18 mouse cellular contexts compared by ENCODE assay signal in genomic region chr11:43470881-43471820, GRCm38 (mm10). TPM values are rescaled to one million over a fixed set of nuclear protein-coding genes. Genes with fewer than 3 reads are reported as not detected.
A peak's percentile ranks its signal among the peaks of the same experiment; 100 is the strongest.
DNase-seq lines count a peak whose midpoint lies in the region; ATAC-seq and TF ChIP-seq lines count a peak whose summit lies in the region.
"Had no signal": no experiment of that assay in that cellular context is flagged by ENCODE, and none has a peak within 500 bp of the region (broad histone marks: within the 10 kb centered on the region; RNA-seq: fewer than 3 reads in every experiment).

No protein-coding gene starts in this region.

- no peak for TF ChIP-seq CTCF in kidney, postnatal 0 days (IDR thresholded peaks at IDR 0.05; ENCODE audit: low read depth)

- ATAC-seq in heart, embryonic 15.5 days (replicated peaks; ENCODE audit: insufficient number of reproducible peaks, insufficient read depth, low FRiP score, low read depth): no peak
- no peak for ATAC-seq in heart, embryonic 11.5 days (replicated peaks; ENCODE audit: insufficient number of reproducible peaks, low FRiP score, low TSS enrichment)
- no peak for ATAC-seq in kidney, postnatal 0 days (replicated peaks; ENCODE audit: low FRiP score, low read depth)
- no peak for ATAC-seq in midbrain, embryonic 13.5 days
- ATAC-seq: intestine, embryonic 15.5 days; liver, postnatal 0 days had no signal

- no peak overlapping the region for H3K4me2 ChIP-seq in heart, embryonic 15.5 days
- no peak overlapping the region for H3K4me2 ChIP-seq in heart, embryonic 11.5 days
- H3K4me2 ChIP-seq in kidney, postnatal 0 days (ENCODE audit: low read length): no peak overlapping the region
- no peak overlapping the region for H3K4me2 ChIP-seq in midbrain, embryonic 13.5 days (replicated peaks)
- H3K4me2 ChIP-seq: hindbrain, embryonic 14.5 days; intestine, embryonic 15.5 days; limb, embryonic 15.5 days; stomach, embryonic 15.5 days had no signal

- no peaks in the 10 kb centered on the region for H3K36me3 ChIP-seq in heart, embryonic 15.5 days
- no peaks in the 10 kb centered on the region for H3K36me3 ChIP-seq in heart, embryonic 11.5 days (ENCODE audit: control insufficient read depth, insufficient read depth, low read length)
- H3K36me3 ChIP-seq in kidney, postnatal 0 days (ENCODE audit: insufficient read depth, low read length): no peaks in the 10 kb centered on the region
- H3K36me3 ChIP-seq in midbrain, embryonic 10.5 days: no peaks in the 10 kb centered on the region
- H3K36me3 ChIP-seq in midbrain, embryonic 13.5 days: no peaks in the 10 kb centered on the region
- H3K36me3 ChIP-seq: embryonic facial prominence, embryonic 10.5 days; intestine, embryonic 15.5 days; limb, embryonic 15.5 days; stomach, embryonic 15.5 days had no signal

- H3K27ac ChIP-seq in heart, embryonic 15.5 days: peak overlapping the region; percentile 43; the same call in 1 of the 2 replicates
- H3K27ac ChIP-seq in heart, embryonic 11.5 days (ENCODE audit: low read depth, low read length): no peak overlapping the region
- peak overlapping the region; percentile 85 for H3K27ac ChIP-seq in kidney, postnatal 0 days
- H3K27ac ChIP-seq in midbrain, embryonic 10.5 days (replicated peaks): no peak overlapping the region
- no peak overlapping the region for H3K27ac ChIP-seq in midbrain, embryonic 13.5 days
- H3K27ac ChIP-seq: embryonic facial prominence, embryonic 10.5 days; hindbrain, embryonic 14.5 days; limb, embryonic 15.5 days had no signal

- peak; percentile 79 for DNase-seq in kidney, postnatal 0 days (ENCODE audit: low spot score)
- DNase-seq in kidney, adult 11 months: no peak
- DNase-seq in midbrain, embryonic 10.5 days (ENCODE audit: low spot score): peak; percentile 10
- DNase-seq in right cerebral cortex, postnatal 14 days: no peak
- DNase-seq: adrenal gland, adult 8-10 months; cerebellum, adult 9-10 months; liver, postnatal 0 days; midbrain, embryonic 14.5 days; thymus, adult 18-20 months had no signal

- WGBS in heart, embryonic 15.5 days: 71% methylated on average over 6 of the region's 6 CpGs
- 71% methylated on average over 6 of the region's 6 CpGs for WGBS in heart, embryonic 11.5 days (ENCODE audit: insufficient replicate concordance)
- 54% methylated on average over 6 of the region's 6 CpGs for WGBS in kidney, postnatal 0 days
- WGBS in midbrain, embryonic 10.5 days: 76% methylated on average over 6 of the region's 6 CpGs
- WGBS in midbrain, embryonic 13.5 days: 70% methylated on average over 6 of the region's 6 CpGs

- H3K4me3 ChIP-seq in heart, embryonic 15.5 days: no peak overlapping the region
- no peak overlapping the region for H3K4me3 ChIP-seq in heart, embryonic 11.5 days (ENCODE audit: low read depth, low read length)
- no peak overlapping the region for H3K4me3 ChIP-seq in kidney, postnatal 0 days (replicated peaks; ENCODE audit: low read depth, low read length)
- H3K4me3 ChIP-seq in midbrain, embryonic 10.5 days: no peak overlapping the region
- H3K4me3 ChIP-seq in midbrain, embryonic 13.5 days (replicated peaks): no peak overlapping the region
- H3K4me3 ChIP-seq: embryonic facial prominence, embryonic 10.5 days; intestine, embryonic 15.5 days; limb, embryonic 15.5 days; myocyte; stomach, embryonic 15.5 days had no signal

- H3K9me3 ChIP-seq in heart, embryonic 15.5 days (replicated peaks): no peaks in the 10 kb centered on the region
- no peaks in the 10 kb centered on the region for H3K9me3 ChIP-seq in heart, embryonic 11.5 days (replicated peaks; ENCODE audit: control insufficient read depth, low read length)
- no peaks in the 10 kb centered on the region for H3K9me3 ChIP-seq in kidney, postnatal 0 days (replicated peaks; ENCODE audit: low read length)
- no peaks in the 10 kb centered on the region for H3K9me3 ChIP-seq in midbrain, embryonic 10.5 days (replicated peaks)
- H3K9me3 ChIP-seq in midbrain, embryonic 13.5 days: no peaks in the 10 kb centered on the region
- H3K9me3 ChIP-seq: embryonic facial prominence, embryonic 10.5 days; intestine, embryonic 15.5 days; limb, embryonic 15.5 days; stomach, embryonic 15.5 days had no signal

- H3K4me1 ChIP-seq in heart, embryonic 15.5 days (replicated peaks): peaks cover 14% of the 10 kb centered on the region
- no peaks in the 10 kb centered on the region; the same call in 1 of the 2 replicates for H3K4me1 ChIP-seq in heart, embryonic 11.5 days (ENCODE audit: control insufficient read depth, insufficient read depth, low read length)
- peaks cover 4% of the 10 kb centered on the region for H3K4me1 ChIP-seq in kidney, postnatal 0 days (replicated peaks; ENCODE audit: insufficient read depth, low read length)
- peaks cover 15% of the 10 kb centered on the region for H3K4me1 ChIP-seq in midbrain, embryonic 10.5 days
- H3K4me1 ChIP-seq in midbrain, embryonic 13.5 days (replicated peaks): peaks cover 17% of the 10 kb centered on the region

- H3K9ac ChIP-seq in heart, embryonic 15.5 days: no peak overlapping the region
- H3K9ac ChIP-seq in heart, embryonic 11.5 days (ENCODE audit: low read depth, low read length): no peak overlapping the region
- no peak overlapping the region for H3K9ac ChIP-seq in kidney, postnatal 0 days (ENCODE audit: low read depth, low read length)
- no peak overlapping the region for H3K9ac ChIP-seq in midbrain, embryonic 13.5 days (replicated peaks)
- H3K9ac ChIP-seq: hindbrain, embryonic 14.5 days; intestine, embryonic 15.5 days; limb, embryonic 15.5 days; liver, postnatal 0 days; stomach, embryonic 15.5 days had no signal

- no peaks in the 10 kb centered on the region; the same call in 1 of the 2 replicates for H3K27me3 ChIP-seq in heart, embryonic 15.5 days
- no peaks in the 10 kb centered on the region; the same call in 1 of the 2 replicates for H3K27me3 ChIP-seq in heart, embryonic 11.5 days (ENCODE audit: control insufficient read depth, insufficient read depth, low read length)
- no peaks in the 10 kb centered on the region for H3K27me3 ChIP-seq in kidney, postnatal 0 days (ENCODE audit: insufficient read depth, low read length)
- peaks cover 23% of the 10 kb centered on the region for H3K27me3 ChIP-seq in midbrain, embryonic 10.5 days (ENCODE audit: low read depth, poor library complexity, severe bottlenecking)
- H3K27me3 ChIP-seq in midbrain, embryonic 13.5 days: peaks cover 6% of the 10 kb centered on the region; the same call in 1 of the 2 replicates
- H3K27me3 ChIP-seq: intestine, embryonic 15.5 days; limb, embryonic 15.5 days; stomach, embryonic 15.5 days had no signal

RNA-seq across cellular contexts. Expression of gene C1qtnf2, which starts 2.9 kb away (rescaled TPM):
- polyA plus RNA-seq in heart, embryonic 15.5 days (2015; fragmentation: Nextera tagmentation; extraction: Ambion mirVana): 6.4 and 8.1 TPM in 2 replicates
- 1.3 and 1.6 TPM in 2 replicates for polyA plus RNA-seq in heart, embryonic 11.5 days (2014; fragmentation: Nextera tagmentation; extraction: Ambion mirVana)
- 27.2 and 28.0 TPM in 2 replicates for polyA plus RNA-seq in kidney, postnatal 0 days (2015; fragmentation: Nextera tagmentation; extraction: Ambion mirVana)
- 1.4 and 2.2 TPM in 2 replicates for polyA plus RNA-seq in midbrain, embryonic 10.5 days (2016; fragmentation: Nextera tagmentation; extraction: Ambion mirVana)
- polyA plus RNA-seq in midbrain, embryonic 13.5 days (2015; fragmentation: Nextera tagmentation; extraction: Ambion mirVana): 3.6 and 3.9 TPM in 2 replicates
- polyA plus RNA-seq: myocyte had no signal

RNA-seq across cellular contexts. Expression of gene Slu7, which starts 37.6 kb away (rescaled TPM):
- 35.8 and 42.3 TPM in 2 replicates for polyA plus RNA-seq in heart, embryonic 15.5 days (2015; fragmentation: Nextera tagmentation; extraction: Ambion mirVana)
- 39.2 and 42.1 TPM in 2 replicates for polyA plus RNA-seq in heart, embryonic 11.5 days (2014; fragmentation: Nextera tagmentation; extraction: Ambion mirVana)
- polyA plus RNA-seq in kidney, postnatal 0 days (2015; fragmentation: Nextera tagmentation; extraction: Ambion mirVana): 62.6 and 64.0 TPM in 2 replicates
- polyA plus RNA-seq in midbrain, embryonic 10.5 days (2016; fragmentation: Nextera tagmentation; extraction: Ambion mirVana): 59.2 and 59.5 TPM in 2 replicates
- 73.6 and 75.6 TPM in 2 replicates for polyA plus RNA-seq in midbrain, embryonic 13.5 days (2015; fragmentation: Nextera tagmentation; extraction: Ambion mirVana)

RNA-seq across cellular contexts. Expression of gene Pttg1, which starts 45.1 kb away (rescaled TPM):
- 102 and 121 TPM in 2 replicates for polyA plus RNA-seq in heart, embryonic 15.5 days (2015; fragmentation: Nextera tagmentation; extraction: Ambion mirVana)
- polyA plus RNA-seq in heart, embryonic 11.5 days (2014; fragmentation: Nextera tagmentation; extraction: Ambion mirVana): 112 and 119 TPM in 2 replicates
- polyA plus RNA-seq in kidney, postnatal 0 days (2015; fragmentation: Nextera tagmentation; extraction: Ambion mirVana): 170 and 180 TPM in 2 replicates
- polyA plus RNA-seq in midbrain, embryonic 10.5 days (2016; fragmentation: Nextera tagmentation; extraction: Ambion mirVana): 94.6 and 109 TPM in 2 replicates
- polyA plus RNA-seq in midbrain, embryonic 13.5 days (2015; fragmentation: Nextera tagmentation; extraction: Ambion mirVana): 51.2 and 54.7 TPM in 2 replicates

RNA-seq across cellular contexts. Expression of gene Ccnjl, which starts 57.4 kb away (rescaled TPM):
- 20.2 and 21.0 TPM in 2 replicates for polyA plus RNA-seq in heart, embryonic 15.5 days (2015; fragmentation: Nextera tagmentation; extraction: Ambion mirVana)
- polyA plus RNA-seq in heart, embryonic 11.5 days (2014; fragmentation: Nextera tagmentation; extraction: Ambion mirVana): 23.2 and 25.1 TPM in 2 replicates
- polyA plus RNA-seq in kidney, postnatal 0 days (2015; fragmentation: Nextera tagmentation; extraction: Ambion mirVana): 14.1 and 14.2 TPM in 2 replicates
- polyA plus RNA-seq in midbrain, embryonic 10.5 days (2016; fragmentation: Nextera tagmentation; extraction: Ambion mirVana): 40.3 and 41.3 TPM in 2 replicates
- polyA plus RNA-seq in midbrain, embryonic 13.5 days (2015; fragmentation: Nextera tagmentation; extraction: Ambion mirVana): 20.9 and 24.2 TPM in 2 replicates

Comparison
In these comparisons a context has a peak if more than half of its experiments do, and no peak if none do; other contexts are left out.
1. H3K27ac ChIP-seq: peak in heart, embryonic 15.5 days (single experiment) and kidney, postnatal 0 days (single experiment); none in heart, embryonic 11.5 days (single experiment), midbrain, embryonic 10.5 days (single experiment) and midbrain, embryonic 13.5 days (single experiment).
2. DNase-seq: peak in kidney, postnatal 0 days (single experiment) and midbrain, embryonic 10.5 days (single experiment); none in kidney, adult 11 months (single experiment) and right cerebral cortex, postnatal 14 days (single experiment).